Mouse (Mus musculus): ENCODE measurements around the gene A930018P22Rik.

DNA sequence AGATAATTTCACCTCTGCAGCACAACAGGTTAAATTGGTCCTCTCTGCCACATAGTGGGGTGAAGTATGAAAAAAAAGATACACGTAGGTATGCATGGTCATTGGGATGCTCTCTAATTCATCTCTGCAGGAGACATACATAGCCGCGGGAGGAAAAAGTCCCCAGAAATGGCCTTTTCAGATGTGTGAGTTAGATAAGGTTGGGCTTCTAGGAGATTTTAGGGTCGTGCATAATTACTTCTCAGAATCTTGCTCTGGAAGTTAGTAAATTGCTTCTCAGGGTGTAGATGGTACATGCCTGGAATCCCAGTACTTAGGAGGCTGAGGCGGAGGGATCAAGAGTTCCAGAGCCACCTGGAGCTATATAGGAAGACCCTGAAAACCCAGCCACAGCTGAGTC, 1.5 kb downstream of the A930018P22Rik start:
- no peak for TF ChIP-seq CTCF (IDR thresholded peaks at IDR 0.05; ENCODE audit: extremely low read depth, insufficient read depth, insufficient read length, insufficient replicate concordance)
- no peak for TF ChIP-seq POLR2A (IDR thresholded peaks at IDR 0.05; ENCODE audit: low read depth, low read length)
